Mouse (Mus musculus) fibroblast of lung, adult 2 months (primary cell): ENCODE measurements around the gene Ddi2.
"Not testable (repeated sequence)": the region's sequence is repeated elsewhere in the genome, so short reads cannot be mapped to it uniquely, and the experiment has no call there.

Source experiments
- DNase-seq: peaks from one replicate; pipeline ENCODE4 v3.0.0-alpha.2; 2011; ENCODE audit warnings: low read depth

The Ddi2 gene

DNA sequence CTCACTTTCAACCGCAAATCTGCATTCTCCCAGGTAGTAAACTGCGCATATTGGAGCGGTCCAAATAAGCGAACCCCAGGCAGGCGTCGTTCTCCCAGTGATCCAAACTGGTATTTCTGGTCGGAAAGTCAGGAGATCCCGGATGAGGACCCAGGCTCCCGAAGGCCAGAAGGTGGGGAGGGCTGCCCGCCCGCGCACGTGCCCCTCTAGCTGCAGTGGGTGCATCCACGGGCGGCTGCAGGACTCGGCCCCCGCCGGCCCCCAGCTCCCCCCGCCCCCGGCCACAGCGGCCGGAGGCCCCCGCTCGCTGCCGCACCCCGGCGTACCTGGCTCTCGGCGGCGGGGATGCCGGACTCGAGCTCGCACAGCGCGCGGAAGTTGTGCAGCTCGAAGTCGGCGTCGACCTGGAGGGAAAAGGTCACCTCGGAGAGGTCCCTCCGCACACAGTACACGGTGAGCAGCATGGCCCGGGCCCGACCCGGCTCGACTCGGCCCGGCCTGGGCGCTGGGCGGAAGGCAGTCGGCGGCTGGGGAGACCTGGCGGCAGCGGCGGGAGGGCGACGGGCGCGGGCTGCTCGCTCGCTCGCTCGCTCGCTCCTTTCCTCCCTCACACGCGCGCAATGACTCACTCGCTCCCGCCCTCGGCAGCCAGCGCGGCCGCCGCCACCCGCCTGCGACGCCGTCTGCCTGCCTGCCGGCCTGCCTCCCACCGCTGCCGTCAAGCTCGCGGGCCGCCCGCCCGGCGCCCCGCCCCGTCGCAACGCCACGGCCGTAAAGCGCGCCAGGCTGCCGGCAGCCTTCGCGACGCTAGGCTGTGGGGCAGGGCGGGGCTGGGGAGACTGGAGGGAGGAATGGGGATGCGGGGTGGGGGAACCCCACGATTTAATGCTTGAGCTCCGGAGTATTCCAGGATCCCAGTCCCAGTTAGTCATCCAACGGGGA, at the start of gene Ddi2:
Gene Ddi2, minus strand, starts transcription at position 689 of the 942 bp plus-strand sequence.
- peak; percentile 79 for DNase-seq

- not testable (repeated sequence) for DNase-seq
Observed at GRCm38 (mm10) chr4:141773019-141773418, 49.8 kb upstream of the Ddi2 start.

- DNase-seq: no peak
Observed at GRCm38 (mm10) chr4:141771823-141772222, 48.6 kb upstream of the Ddi2 start.

GRCm38 (mm10) chr4:141769501-141770160, 46.4 kb upstream of the Ddi2 start:
- no peak for DNase-seq

DNA sequence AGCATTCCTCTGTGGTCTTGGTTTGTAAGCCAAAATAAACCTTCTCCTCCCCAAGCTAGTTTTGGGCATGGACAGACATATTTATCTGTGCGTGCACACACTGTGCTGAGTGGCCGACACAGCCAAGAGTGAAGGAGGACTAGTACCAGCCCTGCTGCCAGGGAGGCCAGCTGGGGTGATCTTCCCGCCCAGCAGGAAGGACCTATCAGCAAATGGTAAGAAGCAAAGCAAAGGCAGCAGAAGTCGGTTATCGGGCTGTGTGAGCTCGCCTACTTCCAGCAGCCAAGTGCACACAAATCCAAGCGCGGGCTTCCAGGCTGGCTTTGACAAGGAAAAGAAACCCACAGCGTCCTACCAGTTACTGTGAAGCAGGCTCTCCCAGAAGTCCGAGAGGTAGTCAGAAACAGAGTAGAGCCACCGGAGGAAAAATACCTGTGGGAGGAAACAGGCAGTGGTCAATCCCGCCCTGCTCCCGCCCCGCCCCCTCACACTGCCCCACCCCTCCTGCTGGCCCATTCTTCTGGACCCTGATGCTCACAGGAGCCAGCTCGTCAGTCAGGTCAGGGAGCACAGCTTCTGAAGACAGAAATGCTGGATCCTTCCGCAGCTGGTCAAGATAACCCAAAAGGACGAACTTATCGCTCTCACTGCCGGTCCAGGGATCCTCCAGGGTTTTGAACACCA, 44.3 kb upstream of the Ddi2 start:
- DNase-seq: peak; percentile 97

- DNase-seq: no peak
Observed at GRCm38 (mm10) chr4:141766668-141767352, 43.6 kb upstream of the Ddi2 start.

DNA sequence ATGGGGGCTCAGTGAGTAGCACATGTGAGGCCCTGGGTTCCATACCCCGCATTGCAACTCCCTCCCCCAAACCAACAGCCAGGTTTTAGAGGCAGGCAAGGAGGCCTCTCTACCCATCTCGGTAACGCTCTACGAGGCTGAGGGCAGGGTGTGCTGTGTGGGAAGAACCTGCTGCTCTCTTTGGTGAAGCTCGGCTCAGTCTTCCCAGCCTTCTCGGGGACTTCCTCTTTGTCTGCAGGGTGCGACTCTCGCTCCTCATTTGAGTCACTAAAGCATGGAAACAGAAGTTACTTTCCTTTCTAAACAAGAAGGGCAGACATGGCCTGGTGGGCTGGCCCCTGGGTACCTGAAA, 43.1 kb upstream of the Ddi2 start:
- no peak for DNase-seq

GRCm38 (mm10) chr4:141765008-141765407, 41.8 kb upstream of the Ddi2 start:
- no peak for DNase-seq

GRCm38 (mm10) chr4:141763476-141763875, 40.3 kb upstream of the Ddi2 start:
- no peak for DNase-seq

DNA sequence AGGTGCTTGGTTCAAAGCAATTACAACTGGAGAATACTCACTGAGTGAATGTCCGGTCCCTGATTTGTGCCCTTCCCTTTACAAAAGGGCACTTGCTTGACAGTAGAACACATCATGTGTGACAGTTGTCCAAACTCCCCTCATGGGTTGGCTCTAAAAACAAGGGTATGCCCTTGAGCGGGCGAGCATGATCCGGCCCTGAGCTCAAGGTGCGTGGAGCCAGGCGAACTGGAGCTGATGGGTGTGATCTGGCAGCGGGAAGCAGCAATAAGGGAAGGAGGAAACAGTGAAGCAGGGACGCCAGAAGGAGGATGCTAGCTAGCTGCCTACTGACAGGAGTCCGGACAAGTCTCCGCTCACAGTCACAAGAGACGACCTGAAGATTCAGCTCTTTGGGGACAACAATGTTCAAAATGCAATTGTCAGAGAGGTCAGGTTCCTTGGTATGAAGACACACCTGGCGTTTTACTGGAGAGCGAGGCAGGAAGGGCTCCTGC, 38.9 kb upstream of the Ddi2 start:
- DNase-seq: no peak

DNA sequence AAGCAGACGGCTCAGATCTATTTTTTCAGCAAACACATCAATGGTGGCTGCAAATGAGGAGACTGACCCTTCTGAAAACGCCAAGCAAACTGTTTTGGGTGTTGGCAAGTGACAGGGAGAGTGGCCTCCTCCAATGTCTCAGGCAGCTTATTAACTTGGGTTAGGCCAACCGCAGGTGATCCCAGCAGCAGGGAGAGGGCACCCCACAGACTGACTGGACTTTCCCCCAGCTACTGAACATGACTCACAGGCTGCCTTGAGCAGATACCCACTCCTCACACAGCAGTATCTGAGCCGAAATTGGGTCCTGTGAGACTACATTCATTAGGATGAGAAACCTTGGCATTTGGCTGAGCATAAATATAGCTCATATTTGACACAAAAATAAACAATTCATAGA, 37.7 kb upstream of the Ddi2 start:
- no peak for DNase-seq

- no peak for DNase-seq
Observed at GRCm38 (mm10) chr4:141758874-141759542, 35.8 kb upstream of the Ddi2 start.

DNA sequence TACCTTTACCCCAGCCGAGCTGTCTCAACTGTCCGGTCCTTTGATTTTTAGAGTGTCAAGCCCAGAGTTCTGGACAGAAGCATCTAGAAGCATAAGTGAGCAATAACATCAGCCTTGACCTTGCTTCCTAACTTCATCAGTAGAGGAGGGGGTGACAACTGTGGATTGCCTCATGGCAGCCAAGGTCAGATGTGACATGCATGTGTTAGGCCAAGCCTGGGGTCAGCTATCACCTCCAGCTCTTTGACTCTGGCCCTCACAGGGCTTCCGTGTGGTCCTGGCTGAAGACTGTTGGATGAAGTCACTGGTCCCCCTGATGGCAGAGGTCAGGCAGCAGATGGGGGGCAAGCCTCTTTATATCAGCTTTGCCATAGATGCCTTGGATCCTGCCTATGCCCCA, 33.9 kb upstream of the Ddi2 start:
- no peak for DNase-seq

DNA sequence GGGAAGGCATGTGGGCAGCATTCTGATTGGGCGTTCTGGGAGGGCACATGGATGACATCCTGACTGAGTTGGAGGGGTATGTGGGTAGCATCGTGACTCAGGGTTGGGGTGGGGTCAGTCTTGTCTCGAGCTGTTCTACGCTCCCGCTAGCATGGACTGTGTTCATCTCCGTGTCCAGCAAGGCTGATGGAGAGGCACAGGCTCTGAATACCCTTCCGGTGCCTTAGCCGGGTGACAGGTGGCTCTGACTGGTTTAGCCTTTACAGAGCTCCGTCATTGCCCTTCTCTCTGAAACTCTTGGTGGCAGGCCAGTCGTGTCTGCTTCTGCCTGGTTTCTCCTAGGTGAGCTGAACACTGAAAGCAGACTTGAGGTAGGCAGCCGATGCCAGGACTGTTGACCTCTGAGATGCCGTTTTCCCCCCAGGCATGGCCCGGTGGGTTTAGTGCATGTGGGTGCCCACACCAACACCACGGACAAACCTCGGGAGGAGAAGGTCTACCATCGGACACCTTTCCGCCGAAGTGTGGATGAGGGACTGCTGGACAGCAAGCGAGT, 32.2 kb upstream of the Ddi2 start:
- DNase-seq: no peak

GRCm38 (mm10) chr4:141752076-141752421, 28.8 kb upstream of the Ddi2 start:
- DNase-seq: no peak

DNA sequence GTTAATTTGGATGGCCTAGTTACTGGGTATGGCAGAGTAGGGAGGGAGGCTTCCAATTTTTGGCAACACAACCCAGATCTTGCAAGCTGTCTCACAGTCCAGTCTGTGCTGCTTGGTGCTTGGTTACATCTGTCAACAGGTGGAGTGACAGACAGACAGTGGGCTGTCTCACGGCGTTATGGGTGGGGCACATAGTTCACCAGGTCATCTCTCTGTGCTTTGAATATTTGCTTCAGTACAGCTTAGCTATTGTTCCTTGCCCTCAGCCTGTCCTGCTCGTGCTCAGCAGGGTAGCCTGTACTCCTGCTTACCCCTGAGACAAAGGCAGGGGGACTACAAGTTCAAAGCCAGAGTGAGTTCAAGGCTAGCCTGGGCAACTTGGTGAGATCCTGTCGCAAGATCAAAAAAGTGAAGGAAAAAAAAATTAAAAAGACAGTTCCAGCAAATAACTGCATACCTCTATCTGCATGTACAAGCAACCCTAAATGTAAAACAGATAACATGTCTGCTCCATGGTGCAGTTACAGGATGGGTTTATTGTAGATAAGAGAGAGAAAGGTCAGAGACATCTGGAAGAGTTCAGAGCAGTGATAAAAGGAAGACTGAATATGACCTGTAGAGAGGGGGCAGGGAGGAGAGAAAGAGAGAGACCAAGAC, 28.3 kb upstream of the Ddi2 start:
- no peak for DNase-seq

- no peak for DNase-seq
Observed at GRCm38 (mm10) chr4:141750826-141751225, 27.6 kb upstream of the Ddi2 start.

GRCm38 (mm10) chr4:141749557-141749956, 26.3 kb upstream of the Ddi2 start:
- no peak for DNase-seq

- DNase-seq: no peak
Observed at GRCm38 (mm10) chr4:141746578-141747346, 23.5 kb upstream of the Ddi2 start, which contains the start of gene Agmat. Gene Agmat (plus strand): TSS chr4:141746672.

DNA sequence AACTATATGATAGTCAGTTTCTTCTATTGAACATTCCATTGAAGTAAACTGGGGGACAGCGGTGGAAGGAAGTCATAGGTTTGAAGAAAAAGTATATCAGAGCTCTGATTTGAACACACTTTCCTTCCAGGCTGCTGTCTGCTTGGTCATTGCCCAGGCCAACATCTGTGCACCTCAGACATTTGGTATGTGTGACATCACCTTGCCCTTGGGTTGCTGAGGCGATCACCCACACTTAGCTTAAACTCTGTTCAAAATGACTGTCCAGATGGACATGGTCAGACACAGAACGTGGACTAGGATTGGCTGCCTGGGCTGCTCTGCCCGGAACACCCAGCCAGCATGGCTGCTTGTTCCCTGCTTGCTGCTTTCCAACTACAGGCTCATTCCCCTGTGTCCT, 19.2 kb upstream of the Ddi2 start:
- no peak for DNase-seq
